Mouse (Mus musculus) kidney, postnatal 25 days (tissue): ENCODE data around the gene Smyd4.

Source experiments
- DNase-seq, 2 experiments: peaks; one replicate each; pipeline ENCODE4 v3.0.0; 2021; ENCODE audit warnings: mixed read lengths in 2 of 2

Gene Smyd4

DNA sequence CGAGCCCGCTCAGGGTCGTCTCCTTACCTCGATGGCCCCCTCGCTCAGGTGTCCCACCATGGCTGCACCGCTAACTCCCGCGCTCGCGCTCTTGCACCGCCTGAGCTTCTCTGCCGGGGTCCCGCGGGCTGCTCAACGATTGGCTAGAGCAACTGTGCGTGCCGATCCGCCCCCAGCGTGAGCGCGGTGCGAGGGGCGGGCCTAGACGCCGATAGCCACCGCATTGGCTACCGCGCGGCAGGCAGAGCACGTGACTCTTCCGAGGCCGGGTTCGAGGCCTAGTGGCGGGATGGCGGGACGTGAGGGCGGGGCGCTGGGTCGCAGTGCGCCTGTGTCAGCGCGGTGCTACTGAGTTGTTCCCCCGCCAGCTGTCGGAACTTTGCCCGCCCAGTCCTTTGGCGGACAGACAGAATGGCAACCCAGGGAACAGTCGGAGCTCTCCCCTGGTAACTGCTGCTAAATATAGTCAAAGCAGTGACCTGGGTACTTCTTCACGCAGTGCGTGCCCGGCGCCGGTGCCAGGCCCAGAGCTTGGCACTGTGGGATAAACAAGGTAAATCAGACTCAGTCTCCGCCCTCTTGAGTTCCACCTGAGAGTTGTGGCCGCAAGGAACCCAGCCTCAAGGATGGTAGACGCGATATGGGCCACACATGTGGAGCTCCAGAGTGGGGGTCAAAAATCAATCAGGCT, at the start of gene Smyd4, which contains the start of gene Rpa1:
Gene Smyd4 (plus strand): TSS at position 235 of the 691 bp plus-strand sequence.
Gene Rpa1 (minus strand): TSS at position 126 of the 691 bp plus-strand sequence.
- peak; percentile 94 to 99 for DNase-seq

DNA sequence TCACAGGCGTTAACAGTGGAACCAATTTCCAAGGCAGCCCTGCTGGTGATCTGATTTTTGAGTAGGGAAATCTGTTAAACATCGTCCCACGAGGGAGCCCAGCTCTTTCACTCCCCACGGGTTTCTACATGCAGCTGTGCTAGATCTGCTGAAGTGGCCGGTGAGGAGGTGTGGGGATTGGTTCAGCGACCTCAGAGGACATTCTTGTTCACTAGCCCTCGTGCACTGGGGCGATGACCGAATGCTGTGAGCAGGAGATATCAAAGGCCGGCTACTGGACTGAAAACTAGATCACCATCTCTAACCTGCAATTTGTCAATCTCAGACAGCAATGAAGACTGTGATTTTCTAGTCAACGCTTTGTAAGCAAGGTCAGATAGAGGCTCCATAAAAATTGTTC, 49.7 kb upstream of the Smyd4 start:
- peak; percentile 64 to 82 for DNase-seq

DNA sequence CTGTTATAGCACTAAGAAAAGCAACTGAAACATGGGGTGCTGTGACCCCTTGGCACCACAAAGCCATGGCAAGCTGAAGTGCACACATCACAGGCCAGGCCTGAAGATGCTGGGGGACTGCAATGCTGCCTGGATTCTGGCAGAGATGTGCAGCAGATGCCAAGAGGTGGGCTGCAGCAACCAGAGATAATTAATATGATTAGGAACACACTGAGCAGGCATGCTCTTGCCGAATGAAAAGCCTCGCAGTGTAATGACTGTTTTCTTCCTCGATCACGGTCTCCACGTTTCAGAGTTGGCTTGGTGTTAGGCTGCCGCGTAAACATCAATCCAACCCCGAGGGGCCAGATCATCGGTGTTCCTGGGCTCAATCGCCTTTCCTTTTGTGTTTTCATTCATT, 48.4 kb upstream of the Smyd4 start:
- DNase-seq, result no peak

DNA sequence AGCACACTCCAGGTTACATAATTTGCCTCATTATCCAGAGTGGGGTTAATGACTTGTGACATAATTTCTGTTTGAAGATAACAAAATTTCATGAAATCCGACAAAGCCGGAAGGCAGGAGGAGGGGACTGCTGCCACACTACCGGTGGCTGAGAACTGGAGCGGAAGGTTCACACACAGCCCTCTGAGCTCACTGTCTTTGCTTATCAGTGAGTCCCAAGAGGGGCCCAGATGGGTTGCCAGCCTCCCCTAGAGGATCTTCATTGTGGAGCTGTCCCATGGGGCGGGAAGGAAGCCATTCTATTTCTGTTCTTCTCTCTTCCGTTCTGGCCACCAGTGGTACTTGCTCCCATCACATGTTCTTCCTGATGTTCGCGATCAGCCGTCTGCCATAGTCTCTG, 47.3 kb upstream of the Smyd4 start:
- peak in 1 of 2 experiments; percentile 29 for DNase-seq

DNA sequence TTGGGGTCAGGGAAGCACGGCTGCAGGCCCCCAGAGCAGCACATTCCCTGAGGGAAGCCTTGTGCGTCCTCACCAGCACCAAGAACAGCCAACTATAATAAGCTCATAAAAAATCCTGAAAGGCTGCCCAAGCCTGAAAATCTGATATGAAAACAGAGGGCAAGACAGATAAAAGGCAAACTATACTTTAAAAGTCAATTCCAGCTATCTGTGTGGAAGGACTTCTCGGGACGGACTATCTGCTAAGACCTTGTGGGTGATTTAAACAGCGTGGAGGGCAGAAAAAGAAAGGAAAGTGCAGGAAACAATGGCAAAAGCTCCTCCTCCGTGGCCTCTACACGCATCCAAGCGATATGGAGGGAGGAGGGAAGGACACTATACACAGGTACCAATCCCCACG, 43.4 kb upstream of the Smyd4 start:
- no peak for DNase-seq

DNA sequence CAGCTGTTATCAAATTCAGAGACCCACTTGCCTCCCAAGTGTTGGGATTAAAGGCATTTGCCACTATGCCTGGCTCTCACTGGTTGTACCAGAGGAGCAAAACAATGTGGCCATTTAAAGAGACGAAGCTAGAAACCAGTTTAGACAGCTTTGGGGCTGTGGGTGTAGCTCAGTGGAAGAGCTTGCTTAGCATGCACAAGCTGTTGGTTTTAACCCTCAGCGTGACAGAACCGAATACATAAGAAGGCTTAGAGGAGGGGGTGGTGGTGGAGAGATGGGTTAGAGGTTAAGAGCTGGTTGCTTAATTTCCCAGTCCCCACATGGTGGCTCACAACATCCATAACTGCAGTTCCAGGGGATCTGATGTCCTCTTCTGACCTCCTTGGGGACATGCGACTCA, 39.6 kb upstream of the Smyd4 start:
- DNase-seq, result peak in 1 of 2 experiments; percentile 27

DNA sequence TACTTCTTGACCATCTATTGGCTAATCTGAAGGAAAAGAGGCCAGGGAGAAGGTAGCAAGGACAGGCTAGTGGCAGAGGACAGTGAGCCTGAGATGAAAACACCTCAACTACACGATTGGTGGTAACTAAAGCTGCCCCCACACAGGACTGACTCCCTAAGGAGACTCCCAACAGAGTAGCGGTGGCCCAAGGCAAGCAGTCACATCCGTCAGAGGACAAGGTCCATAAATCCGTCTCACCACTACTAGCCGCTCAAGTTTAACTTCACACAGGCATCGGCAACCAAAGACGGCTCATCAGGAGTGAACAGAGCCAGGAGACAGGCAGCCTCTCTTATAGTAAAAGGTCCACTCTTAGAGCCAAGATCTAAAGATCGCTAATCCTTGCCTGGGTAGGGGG, 37.4 kb upstream of the Smyd4 start:
- peak in 1 of 2 experiments; percentile 29 for DNase-seq

DNA sequence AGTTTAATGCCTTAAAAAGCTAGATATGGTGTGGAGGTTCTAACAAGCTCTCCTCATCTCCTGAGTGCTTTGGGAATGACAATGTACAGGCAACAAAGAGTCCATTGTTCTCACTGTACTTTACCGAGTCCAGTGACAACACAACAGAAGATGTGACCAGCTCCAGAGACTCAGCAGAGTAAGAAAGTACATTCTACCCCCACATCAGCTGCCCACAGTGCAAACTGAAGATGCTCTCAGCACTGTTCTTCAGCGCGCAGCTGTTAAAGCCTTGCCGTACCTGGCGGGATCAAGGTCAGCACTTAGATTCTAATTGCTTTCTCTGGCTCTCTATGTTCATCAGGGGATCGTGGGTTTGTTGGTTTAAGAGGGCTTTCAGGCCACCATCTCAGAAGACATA, 36.5 kb upstream of the Smyd4 start:
- DNase-seq, result no peak

DNA sequence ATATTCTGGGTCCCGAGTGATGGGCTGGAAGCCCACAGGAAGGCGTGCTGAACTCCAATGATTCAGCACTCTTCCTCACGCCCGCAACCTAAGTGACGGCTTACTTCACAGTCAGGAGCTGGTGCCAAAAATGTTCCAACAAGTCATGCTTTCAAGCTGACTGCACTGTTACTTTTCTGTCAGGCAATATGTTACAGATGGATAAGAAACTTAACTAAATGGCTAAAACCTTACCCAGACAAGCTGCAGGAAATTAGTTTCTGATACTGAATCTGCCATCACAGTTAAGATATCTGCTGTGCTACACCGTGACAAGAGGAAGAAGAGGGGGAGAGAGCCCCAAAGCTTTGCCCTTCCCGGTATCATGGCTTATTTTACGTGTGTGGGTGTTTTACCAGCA, 34.4 kb upstream of the Smyd4 start:
- DNase-seq, result no peak

DNA sequence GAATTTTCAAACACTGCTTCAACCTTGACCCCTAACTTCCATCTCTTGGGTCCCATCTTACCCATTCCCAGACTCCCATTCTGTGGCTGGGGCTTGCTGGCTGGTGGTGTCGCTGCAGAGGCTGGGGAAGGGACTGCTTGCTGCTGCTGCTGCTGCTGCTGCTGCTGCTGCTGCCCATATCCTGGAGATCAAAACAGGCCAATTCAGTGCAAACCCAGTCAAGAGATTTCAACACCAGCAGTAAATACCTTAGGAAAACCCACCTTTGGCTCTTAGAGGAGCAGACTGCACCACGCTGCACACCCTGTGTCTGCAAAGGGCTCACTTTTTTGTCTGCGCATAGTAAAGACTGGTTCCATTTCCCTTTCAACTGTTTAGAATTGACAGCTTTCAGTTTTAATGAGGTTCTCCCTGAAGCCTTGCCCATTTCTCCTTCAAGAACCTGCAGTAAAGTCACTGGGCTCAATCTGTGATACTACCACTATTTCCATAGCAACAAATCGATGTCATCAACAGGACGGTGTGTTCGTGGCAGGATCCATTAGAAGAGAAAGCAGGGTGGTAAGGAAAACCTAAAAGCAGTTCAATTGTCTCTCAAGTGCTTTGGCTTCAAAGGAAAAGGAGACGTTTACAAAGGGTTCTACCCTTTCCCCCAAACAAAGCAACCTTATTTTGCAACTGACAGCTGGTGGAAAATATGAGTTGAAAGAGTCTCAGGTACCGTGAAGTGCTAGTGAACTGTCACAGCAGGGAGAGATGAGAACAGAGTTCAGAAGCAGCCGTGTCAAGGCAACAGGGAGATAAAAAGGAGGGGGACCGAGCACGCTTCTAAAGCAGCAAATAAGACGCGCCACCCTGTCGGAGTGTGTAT, 29.6 kb upstream of the Smyd4 start:
- no peak for DNase-seq

DNA sequence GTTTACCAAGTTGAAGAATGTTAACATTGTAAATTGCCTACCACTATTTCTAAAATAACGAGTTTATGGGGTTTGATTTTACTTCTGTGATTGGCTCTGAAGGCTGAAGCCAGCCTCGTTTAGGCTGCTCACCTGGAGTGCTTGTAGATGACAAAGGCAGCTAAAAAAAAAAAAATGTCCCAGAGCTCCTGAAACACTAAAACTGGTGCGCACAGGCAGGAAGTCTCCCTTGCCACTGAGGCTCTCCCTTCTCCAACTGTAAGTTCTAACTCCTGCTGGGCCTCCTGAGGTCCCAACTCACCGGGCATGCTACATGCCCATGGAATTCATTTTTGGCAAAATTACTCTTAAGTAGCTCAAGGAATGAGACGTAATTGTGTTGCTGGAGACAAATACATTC, 29.0 kb upstream of the Smyd4 start:
- no peak for DNase-seq

DNA sequence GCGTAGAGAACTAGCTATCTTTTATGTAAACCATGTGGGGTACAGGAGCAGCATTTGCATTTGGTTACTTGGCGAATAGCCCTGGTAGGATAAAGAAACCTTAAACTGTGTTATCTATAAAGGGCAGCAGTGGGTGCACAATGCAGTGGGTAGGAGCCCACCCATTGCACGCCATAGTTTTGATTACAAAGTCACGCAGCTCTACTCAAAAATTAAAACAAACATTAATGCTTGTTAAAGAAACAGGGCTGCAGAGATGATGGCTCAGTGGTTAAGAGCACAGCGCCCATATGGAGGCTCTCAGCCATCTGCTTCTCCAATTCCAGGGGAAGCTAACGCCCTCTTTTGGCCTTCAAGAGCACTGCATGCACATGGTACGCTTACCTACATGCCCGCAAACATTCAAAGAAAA, 24.9 kb upstream of the Smyd4 start:
- no peak for DNase-seq

DNA sequence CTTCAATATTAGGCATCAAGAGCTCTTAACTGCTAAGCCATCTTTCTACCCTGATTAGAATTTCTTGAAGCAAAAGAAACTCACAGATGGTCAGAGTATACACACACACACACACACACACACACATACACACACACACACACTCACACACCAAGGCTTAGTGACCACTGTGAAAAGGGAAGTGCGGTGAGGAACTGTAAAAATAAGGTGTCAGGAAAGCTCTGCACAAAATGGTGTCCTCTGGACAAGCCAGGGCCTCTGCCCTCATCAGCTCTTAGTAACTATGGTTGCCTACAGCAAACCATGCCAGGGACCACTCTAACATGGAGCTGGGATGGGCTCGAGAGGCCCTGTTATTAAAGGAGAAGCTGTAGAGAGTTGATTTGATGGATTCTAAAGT, 23.8 kb upstream of the Smyd4 start:
- no peak for DNase-seq

DNA sequence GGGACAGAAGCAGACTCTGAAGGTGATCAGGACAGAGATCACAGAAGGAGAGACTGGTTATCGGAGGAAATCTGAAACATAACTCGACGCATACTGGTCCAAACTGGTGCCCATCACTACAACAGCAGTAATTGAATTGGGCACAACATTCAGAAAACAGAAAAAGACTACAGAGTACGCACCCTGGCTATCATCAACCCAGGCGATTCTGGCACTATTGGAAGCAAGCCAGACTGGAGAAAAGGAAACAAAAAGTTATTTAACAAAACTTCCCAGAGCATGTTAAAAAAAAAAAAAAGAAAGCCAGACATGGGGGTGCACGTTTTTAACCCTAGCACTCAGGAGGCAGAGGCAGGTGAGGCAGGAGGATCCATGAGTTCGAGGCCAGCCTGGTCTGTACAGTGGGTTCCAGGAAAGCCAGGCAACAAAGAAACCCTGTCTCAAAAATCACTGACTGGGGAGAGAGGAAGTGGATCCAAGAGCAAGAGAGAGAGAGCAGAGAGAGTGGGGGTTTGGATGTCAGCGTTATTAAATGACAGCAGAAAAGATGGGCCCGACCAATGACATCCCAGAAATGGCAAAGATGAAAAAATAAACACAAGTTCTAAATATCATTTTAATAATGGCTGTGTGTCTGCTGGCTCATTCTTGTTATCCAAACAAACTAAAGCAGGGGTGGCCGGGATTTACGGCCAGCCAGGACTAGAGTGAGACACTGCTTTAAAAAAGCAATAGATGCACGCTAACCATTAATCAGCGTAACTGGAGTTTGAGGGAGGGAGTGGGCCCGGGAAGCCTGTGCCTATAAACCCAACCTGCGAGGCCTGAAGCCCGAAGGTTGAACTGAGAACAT, 22.9 kb upstream of the Smyd4 start:
- DNase-seq, result no peak

DNA sequence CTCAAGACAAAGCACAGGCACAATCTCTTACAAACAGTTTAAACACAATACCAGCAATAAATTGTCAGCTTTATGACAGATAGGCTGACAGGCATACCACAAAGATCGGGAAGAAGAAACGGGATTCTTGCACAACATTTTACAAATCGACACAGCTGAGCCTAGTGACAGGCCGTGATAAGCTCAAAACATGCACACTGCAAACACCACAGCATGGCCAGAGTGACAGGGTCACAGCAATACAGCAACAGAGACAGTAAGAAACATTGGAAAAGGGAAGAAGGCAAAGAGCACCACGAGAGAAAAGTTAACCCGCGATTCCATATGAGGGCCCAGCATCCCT, 22.3 kb upstream of the Smyd4 start:
- DNase-seq, result no peak

DNA sequence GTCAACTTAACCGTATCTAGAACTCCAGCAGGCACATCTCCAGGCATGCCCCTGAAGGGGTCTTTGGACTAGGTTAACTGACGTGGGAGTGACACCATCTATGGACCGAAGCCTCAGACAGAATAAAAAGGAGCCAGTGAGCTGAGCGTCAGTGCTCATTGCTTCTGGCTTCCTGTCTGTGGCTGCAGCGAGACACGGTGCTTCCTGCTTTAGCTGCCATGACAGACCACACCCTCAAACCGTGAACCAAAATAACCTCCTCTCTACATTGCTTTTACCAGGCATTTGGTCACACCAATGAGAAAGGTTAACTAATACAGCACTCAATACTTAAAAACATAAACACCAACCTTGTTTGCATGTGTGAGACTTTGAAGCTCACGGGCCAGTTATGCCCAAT, 11.6 kb upstream of the Smyd4 start:
- DNase-seq, result no peak

DNA sequence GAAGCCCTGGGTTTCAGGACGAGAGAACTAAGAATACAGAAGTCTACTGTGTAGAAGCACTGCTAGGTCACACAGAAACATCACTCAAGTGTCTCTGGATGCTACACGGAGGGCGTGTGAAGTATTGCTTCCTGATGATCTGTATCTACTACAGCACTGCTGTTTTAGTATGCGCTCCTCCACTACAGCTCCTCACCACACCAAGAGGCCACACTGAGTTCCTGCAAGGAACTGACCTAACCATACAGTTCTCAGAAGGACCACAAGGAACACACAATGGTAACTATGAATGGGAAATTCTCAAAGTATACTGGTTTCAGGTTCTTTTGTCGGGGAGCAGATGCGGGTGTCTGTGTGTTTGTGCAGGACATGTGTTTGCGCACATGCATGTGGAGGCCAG, 11.0 kb upstream of the Smyd4 start:
- DNase-seq, result no peak

DNA sequence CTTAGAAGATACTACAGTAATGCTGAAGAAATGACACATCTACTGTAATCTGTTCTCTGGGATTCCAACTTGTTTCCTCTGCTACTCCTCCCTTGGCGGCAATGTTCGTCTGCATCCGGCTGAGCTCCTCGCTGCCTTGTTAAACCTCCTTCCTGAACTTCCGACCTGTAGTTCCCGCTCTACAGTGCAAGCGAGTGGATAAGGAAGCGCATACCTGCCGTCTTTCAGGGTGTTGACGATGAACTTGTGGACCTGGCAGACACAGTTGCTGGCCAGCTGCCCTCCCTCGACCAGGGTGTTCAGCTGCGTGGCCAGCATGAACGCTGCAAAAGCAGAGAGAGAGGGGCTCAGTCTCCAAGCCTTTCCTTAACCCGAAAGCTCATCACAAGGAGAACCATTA, 8.2 kb upstream of the Smyd4 start:
- DNase-seq, result peak; percentile 56 to 73

DNA sequence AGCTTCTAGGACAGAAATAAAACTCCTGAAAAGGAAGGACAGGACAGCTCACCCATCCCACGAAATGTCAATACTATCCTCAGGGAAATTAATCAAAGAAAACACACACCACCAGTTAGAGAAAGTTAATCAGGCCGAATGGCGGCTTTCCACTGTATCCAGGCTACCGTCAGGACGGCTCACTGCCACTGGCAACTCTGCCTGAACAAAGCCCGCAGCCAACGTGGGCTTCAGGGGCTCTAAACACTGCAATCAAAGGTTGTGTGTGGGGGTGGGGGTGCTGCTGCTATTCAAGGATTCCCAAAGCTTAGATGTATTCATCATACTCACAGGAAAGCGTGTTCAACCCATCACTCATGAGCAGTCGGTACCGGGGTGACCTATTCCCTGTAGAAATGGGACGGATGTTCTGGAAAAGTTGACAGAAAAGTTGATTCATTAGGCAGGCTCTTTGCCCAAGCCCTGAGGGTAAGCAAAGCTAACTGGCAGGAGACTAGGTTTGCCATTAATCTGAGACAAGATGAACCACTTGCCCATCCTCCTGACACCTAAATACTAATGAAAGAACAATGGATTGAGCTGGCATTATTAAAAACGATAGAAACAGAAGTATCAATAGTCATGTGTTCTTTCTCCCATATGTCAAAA, 7.4 kb upstream of the Smyd4 start:
- DNase-seq, result no peak

DNA sequence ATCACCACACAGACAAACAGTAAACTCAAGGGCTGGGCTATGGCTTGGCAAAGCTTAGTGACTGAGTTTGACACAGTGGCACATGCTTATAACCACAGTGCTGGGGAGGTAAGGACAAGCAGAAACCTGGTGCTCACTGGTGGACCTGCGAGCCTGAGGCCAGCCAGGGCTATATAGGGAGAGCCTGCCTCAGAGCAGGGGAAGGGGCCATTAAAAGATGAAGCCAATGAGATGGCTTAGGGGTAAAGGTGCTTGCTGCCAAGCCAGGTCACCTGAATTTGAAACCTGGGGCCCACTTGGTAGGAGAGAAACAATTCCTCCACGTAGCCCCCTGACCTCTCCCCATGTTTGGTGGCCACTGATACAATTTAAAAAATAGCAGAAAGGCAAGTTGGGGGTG, 5.1 kb upstream of the Smyd4 start:
- no peak for DNase-seq

DNA sequence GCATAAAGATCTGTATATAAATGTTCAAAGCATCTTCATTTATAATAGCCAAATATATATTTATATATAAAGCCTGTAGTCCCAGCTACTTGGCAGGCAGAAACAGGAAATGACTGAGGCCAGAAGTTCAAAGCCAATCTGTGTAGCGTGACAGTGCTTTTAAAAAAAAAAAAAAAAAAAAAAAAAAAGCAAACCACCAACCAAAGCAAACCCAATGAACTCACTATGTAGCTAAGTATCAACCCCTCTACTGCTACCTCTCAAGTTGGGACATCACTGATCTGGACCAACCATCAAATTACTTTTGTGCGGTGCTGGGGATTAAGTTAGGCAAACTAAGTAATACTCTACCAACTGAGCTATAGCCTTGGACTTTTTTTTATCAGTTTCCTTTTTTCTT, 4.1 kb upstream of the Smyd4 start:
- DNase-seq, result peak in 1 of 2 experiments; percentile 24

DNA sequence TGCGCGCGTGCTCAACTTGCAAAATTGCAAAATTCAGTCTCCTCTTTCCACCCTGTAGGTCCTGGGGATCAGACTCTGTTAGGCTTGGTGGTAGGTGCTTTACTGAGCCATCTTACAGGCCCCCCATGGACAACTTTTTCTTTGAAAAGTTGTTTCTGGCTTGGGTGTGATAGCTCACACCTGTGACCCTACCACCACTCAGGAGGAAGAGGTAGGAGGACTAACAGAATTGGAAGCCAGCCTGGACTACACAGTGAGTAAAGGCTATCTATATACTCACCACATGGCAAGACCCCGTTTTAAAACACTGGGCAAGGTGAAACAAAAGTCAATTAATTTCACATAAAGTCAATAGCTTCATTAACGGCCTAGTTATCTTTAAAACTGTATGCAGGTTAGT, 3.5 kb upstream of the Smyd4 start:
- DNase-seq, result no peak
